Mouse (Mus musculus): Measurements from ENCODE around the gene Synpo2. TPM values are rescaled to one million over a fixed set of nuclear protein-coding genes. Genes with fewer than 3 reads are reported as not detected.

The Synpo2 gene
- 2.2 and 4.0 TPM in 2 replicates for polyA plus RNA-seq (2012; rRNA removed)

DNA sequence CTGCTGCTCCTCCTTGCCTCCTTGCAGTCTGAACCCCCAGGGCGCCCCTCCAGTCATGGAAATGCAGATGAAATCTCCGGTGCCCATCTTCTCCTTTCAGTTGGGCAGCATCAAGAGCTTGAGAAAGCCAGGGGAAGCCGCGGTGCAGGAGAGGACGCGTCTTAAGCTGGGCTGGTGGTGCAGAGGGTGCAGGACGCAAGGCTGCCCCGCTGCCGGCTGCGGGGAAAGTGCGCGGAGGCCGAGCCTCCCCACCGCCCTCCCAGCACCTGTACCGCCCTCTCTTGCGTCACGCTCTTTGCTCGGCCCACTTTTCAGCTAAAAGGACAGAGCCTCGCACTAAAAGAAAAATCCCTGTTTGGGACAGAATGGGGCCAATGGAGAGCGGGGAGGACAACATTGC lies at the start of gene Synpo2:
Gene Synpo2, minus strand, starts transcription at position 229 of the 400 bp plus-strand sequence.

DNA sequence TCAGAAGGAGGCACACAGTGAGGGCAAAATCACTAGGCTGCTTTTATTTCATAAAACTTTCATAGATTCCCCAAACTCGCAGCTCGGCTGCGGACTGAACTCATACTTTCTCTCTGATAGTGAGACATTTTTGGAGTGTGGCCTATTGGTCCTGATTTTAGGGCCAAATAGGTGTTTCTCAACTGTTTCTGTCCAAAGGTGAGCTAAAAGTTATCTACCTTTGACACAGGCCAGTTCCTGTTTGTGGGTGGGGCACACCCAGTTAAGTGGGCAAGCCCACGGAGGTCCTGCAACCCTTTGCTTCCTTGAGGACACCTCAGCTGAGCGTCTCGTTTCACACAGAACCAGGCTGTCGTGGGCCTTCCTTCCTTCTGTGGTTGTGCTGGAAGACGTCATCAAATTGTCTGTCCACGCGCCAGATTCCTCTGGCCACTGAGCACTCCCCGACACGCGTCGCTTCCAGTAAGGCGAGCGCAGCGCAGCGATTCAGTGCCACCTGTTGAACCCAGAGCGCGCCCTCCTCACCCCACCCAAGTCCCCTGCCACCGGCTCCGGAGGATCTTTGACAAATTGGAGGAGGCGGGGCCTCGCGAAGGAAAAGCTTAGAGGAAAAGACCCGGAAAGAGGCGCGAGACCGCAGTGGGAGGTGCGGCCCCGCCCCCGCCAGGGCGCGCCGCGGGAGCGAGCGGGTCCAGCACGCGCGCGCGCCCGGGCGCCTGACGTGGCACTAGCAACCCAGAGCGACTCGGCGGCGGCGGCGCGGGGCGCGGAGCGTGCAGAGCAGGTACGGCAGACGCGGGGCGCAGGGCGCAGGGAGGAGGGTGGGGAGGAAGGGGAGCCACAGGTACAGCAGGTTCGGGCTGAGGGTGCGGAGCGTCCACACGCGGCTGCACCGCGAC lies 31.1 kb upstream of the Synpo2 start, which contains the start of gene Sec24d:
Gene Sec24d, plus strand, starts transcription at position 703 of the 899 bp plus-strand sequence.

DNA sequence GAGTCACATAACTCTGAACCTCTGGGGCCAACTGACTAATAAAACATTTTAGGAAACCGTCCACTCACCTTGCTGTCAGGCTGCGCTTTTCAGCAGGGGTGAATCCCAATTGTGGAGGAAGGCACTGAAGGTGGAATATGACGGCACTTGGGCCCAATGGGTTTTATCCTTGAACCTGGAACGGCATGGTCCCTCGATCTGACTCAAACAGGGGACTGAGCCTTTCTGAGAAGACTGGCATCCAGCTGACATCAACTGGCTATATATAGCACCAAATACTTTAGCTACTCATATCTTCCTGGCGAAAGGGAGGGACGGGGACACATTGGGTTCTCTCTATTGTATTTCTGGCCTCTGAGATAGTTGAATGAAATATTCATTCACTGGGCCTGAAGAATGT lies 201.2 kb downstream of the Synpo2 start, which contains the start of gene Myoz2:
Gene Myoz2, minus strand, starts transcription at position 264 of the 400 bp plus-strand sequence.

Other genes with a start within 250 kb of the Synpo2 start
- 0.91 and 3.9 TPM in 2 replicates for gene Myoz2, start 201.1 kb downstream of the Synpo2 start, polyA plus RNA-seq (2012; rRNA removed)
- gene Sec24d, start 31.3 kb upstream of the Synpo2 start, polyA plus RNA-seq (2012; rRNA removed) = 8.7 and 21.0 TPM in 2 replicates
- 23.7 and 31.9 TPM in 2 replicates for gene Mettl14, start 150.0 kb upstream of the Synpo2 start, polyA plus RNA-seq (2012; rRNA removed)
- gene Prss12, start 210.8 kb upstream of the Synpo2 start, polyA plus RNA-seq (2012; rRNA removed) = 4.5 and 6.3 TPM in 2 replicates